Mouse (Mus musculus): Measurements from ENCODE around the gene Fam227b.

DNA sequence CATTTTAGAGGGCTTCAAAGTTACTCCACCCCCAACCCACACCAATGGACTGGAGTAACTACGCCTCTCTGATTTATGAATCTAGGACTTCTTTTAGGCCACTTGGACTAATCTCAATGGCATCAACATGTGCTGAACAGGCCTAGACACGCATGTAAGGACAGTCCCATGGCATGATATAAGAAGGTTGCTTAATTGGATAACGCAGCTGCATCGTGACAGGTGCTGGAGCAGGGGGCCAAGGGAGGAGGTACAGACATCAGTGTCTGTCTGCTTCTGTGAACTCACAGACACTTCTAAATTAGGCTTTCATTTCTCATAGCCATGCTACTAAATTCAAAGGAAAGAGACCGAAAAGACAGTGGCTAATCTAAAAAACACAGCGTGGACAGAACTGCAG is 110.6 kb downstream of the Fam227b start:
- no peak for TF ChIP-seq CTCF (conservative IDR thresholded peaks at IDR 0.05; ENCODE audit: insufficient read depth, insufficient read length, low read depth, low read length)
- TF ChIP-seq POLR2A (IDR thresholded peaks at IDR 0.05; ENCODE audit: low read depth, low read length), result no peak

Measured in kidney, adult 2 months (tissue).